Mouse (Mus musculus): Measurements from ENCODE around the gene Usb1. TPM values are rescaled to one million over a fixed set of nuclear protein-coding genes. Genes with fewer than 3 reads are reported as not detected.

The Usb1 gene
- polyA plus RNA-seq, 1 experiment from 2014 or later: 15.4 TPM

DNA sequence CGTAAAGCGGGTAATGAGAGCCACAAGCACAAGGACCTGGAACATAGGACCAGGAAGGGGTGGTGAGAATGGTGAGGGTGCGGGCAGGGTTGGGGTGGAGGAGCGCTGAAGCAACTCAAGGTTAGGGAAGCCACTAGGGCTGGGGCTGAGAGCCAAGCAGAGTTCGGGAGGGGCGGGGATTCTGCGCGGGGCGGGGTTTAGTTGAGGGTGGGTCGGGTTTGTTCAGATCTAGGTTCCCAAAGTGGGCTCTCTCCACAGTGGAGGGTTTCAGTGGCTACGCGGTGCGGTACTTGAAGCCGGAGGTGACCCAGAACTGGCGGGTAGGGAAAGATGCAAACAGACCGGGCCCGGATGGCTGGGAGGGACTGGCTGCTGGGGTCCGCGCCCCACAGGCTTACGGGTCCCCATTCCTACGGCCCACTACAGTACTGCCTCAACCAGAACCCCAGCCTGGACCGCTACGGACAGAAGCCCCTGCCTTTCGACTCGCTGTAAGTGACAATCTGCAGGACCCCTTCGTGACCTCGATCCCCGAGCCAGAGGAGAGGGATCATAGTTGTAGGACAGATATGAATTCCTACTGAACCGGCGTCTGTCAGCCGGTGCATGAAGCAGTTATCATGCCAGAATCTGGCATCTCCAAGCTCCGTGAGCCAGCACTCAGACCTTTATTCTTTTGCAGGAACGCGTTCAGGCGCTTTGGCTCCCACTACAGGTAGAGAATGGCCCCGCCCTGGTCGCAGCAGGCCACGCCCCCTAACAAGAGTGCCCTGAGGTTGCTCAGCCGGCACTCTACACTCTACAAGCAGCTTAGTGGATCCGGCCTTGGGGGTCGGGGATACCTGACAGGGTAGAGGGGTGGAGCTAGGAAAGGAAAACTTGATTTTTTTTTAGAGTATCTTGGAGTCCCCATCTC, 11.6 kb upstream of the Usb1 start:
- peak overlapping the region; percentile 46; the same call in 1 of the 2 replicates for H3K9ac ChIP-seq
- peaks cover 13% of the 10 kb centered on the region for H3K4me1 ChIP-seq
- peak overlapping the region; percentile 50 for H3K4me3 ChIP-seq
- H3K36me3 ChIP-seq: peaks cover 8% of the 10 kb centered on the region
- H3K27me3 ChIP-seq (replicated peaks): peaks cover 58% of the 10 kb centered on the region
- 3% methylated on average over 41 of the region's 41 CpGs for WGBS (ENCODE audit: insufficient replicate concordance)
- H3K4me2 ChIP-seq: peak overlapping the region; percentile 76
- ATAC-seq: peak; percentile 67
- no peaks in the 10 kb centered on the region for H3K9me3 ChIP-seq (replicated peaks)
- H3K27ac ChIP-seq: no peak overlapping the region

DNA sequence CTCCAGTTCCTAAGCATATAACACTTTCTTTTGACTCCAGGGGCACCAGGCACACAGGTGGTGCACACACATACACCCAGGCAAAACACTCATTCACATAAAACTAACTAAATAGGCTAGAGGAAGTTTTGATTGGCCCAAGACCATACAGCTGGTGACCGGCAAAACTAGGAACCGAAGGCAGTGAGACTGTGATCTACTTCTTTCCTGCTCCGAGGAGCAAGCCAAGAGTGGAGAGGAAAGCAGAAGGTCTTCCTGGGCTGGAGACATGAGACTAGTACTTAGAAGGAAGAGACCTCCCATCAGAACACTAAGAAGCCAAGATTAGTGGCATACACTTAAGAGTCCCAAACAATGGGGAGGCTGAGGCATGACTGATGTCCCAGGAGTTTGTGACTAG, 8.9 kb upstream of the Usb1 start:
- Histone ChIP-seq H3K36me3 (peaks cover 34% of the 10 kb centered on the region), H3K27ac (no peak overlapping the region), H3K4me1 (peaks cover 13% of the 10 kb centered on the region), H3K9ac (no peak overlapping the region), H3K4me2 (no peak overlapping the region), H3K27me3 (replicated peaks) (peaks cover 50% of the 10 kb centered on the region), H3K4me3 (no peak overlapping the region), H3K9me3 (replicated peaks) (no peaks in the 10 kb centered on the region)
- ATAC-seq: no peak
- 73% methylated on average over 3 of the region's 3 CpGs for WGBS (ENCODE audit: insufficient replicate concordance)

DNA sequence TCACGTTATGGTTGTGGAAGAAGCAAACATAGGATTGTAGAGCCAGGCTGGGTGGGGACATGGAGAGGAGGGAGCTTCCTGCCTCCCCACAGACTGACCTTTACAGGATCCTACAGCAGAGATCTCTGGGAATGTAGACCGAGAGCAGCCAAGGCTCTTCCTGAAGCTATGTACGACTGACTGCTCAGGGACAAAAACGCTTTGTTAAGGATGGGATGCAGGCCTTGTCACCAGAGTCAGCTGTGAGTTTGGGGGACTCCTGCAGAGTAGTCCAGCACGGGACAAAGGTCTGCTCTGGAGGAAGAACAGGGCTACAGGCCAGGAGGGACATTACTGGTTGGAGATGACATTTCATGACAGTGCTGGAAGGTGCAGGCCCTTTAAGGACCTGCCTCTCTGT, 7.4 kb upstream of the Usb1 start:
- no peaks in the 10 kb centered on the region for H3K9me3 ChIP-seq (replicated peaks)
- H3K4me2 ChIP-seq: no peak overlapping the region
- peaks cover 37% of the 10 kb centered on the region for H3K27me3 ChIP-seq (replicated peaks)
- H3K4me1 ChIP-seq: peaks cover 13% of the 10 kb centered on the region
- ATAC-seq: no peak
- peaks cover 48% of the 10 kb centered on the region for H3K36me3 ChIP-seq
- H3K4me3 ChIP-seq: no peak overlapping the region
- H3K9ac ChIP-seq: no peak overlapping the region
- WGBS (ENCODE audit: insufficient replicate concordance): 65% methylated on average over 5 of the region's 5 CpGs
- no peak overlapping the region for H3K27ac ChIP-seq

DNA sequence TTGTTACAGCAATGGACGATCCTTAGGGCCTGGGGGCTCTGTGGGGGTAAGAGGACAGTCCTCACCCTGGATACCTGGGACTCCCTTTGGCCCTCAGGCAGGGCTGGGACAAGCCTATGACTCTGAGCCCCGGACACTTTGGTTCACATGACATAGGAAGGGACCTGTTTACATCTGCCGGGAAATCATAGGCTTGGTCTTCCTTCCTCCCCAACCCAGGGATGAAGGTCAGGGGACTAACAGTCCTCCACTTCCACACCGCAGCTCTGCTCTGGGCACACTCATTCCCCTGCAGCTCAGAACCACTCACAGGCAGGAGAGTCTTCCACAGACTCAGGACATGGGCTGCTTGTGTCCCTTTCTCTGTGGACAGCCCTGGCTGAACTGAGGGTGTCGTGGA, 5.3 kb upstream of the Usb1 start:
- Histone ChIP-seq H3K4me3 (no peak overlapping the region), H3K9ac (no peak overlapping the region), H3K4me1 (peaks cover 18% of the 10 kb centered on the region), H3K4me2 (no peak overlapping the region), H3K27ac (no peak overlapping the region), H3K9me3 (replicated peaks) (no peaks in the 10 kb centered on the region), H3K36me3 (peaks cover 51% of the 10 kb centered on the region), H3K27me3 (replicated peaks) (peaks cover 15% of the 10 kb centered on the region)
- no peak for ATAC-seq
- 78% methylated on average over 5 of the region's 5 CpGs for WGBS (ENCODE audit: insufficient replicate concordance)

DNA sequence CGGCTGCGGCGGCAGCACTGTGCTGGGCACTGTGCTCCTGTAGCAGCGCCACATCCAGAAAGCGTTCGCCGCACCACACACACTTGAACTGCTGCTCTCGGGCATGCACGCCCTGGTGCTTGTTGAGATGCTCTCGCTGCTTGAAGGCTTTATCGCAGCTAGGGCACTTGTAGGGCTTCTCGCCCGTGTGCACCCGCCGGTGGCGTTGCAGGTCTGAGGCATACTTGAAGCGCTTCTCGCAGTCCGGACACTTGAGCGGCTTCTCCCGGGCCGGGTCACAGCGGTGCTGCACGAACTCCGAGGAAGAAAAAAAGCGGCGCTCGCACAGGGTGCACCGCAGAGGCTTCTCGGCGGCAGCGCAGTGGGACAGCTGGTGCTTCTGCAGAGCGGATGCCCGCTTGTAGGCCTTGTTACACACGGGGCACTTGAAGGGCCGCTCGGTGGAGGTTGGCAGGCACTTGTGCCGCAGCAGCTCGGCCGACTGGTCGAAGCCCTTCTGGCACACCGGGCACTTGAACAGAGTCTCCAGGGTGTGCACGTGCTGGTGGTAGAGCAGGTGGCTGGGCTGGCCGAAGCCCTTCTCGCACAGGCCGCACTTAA, 4.1 kb upstream of the Usb1 start:
- Histone ChIP-seq H3K9ac (no peak overlapping the region), H3K4me2 (no peak overlapping the region), H3K27me3 (replicated peaks) (peaks cover 7% of the 10 kb centered on the region; the same call in 1 of the 2 replicates), H3K27ac (no peak overlapping the region), H3K36me3 (peaks cover 51% of the 10 kb centered on the region), H3K9me3 (replicated peaks) (no peaks in the 10 kb centered on the region), H3K4me3 (no peak overlapping the region), H3K4me1 (peaks cover 28% of the 10 kb centered on the region)
- no peak for ATAC-seq
- WGBS (ENCODE audit: insufficient replicate concordance): 89% methylated on average over 44 of the region's 46 CpGs

DNA sequence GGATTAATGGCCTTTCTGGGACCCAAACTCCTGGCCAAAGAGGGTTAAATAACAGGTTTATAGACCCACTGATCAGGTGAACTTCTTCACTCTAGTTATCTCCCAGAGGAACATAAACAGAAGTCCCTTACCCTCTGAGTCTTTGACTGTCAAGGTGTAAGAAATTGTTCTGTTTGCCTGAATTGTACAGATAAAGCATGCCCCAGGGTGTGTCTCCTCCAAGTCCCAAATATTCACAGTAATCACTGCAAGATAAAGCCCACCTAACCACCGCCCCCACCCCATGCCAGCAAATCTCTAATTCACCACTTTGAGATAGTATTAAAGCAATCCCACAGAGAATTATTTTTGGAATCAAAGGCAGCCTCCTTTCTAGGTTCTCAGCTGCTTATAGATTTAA, 1.7 kb upstream of the Usb1 start:
- H3K36me3 ChIP-seq: peaks cover 61% of the 10 kb centered on the region
- H3K4me2 ChIP-seq: peak overlapping the region; percentile 97
- H3K9me3 ChIP-seq (replicated peaks): no peaks in the 10 kb centered on the region
- H3K27me3 ChIP-seq (replicated peaks): no peaks in the 10 kb centered on the region
- ATAC-seq: no peak
- peak overlapping the region; percentile 72 for H3K4me3 ChIP-seq
- H3K27ac ChIP-seq: no peak overlapping the region
- H3K9ac ChIP-seq: peak overlapping the region; percentile 74; the same call in 1 of the 2 replicates
- WGBS (ENCODE audit: insufficient replicate concordance): 19% methylated on average over 1 of the region's 1 CpGs
- peaks cover 33% of the 10 kb centered on the region for H3K4me1 ChIP-seq

DNA sequence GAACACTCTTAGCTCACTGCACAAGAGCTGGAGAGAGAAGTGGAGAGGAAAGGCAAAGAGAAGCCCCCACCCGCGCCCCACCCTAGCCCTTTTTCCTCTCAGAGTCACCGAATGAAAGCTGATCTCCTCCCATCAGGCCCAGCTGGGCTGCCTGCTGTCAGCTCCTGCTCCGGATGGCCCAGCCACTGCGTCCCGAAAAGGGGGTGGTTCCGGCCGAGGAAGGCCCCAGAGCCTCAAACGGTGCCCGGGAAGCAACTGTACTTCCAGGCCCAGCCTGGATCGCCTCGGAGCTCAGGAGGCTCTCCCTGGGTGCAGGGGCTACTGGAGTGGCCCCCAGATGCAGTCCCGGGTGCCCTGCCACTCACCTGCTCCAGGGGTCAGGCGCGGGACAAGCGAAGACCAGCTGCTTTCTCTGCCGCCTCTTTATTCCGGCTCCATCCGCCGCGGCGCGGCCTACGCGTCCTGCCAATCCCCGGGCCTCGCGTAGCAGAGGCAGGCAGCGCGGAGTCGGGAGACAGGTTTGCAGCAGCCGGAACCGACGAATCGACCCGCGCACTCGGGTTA, 846 bp upstream of the Usb1 start:
- peak; percentile 40 for ATAC-seq
- Histone ChIP-seq H3K4me1 (peaks cover 33% of the 10 kb centered on the region), H3K9me3 (replicated peaks) (no peaks in the 10 kb centered on the region), H3K36me3 (peaks cover 54% of the 10 kb centered on the region), H3K27ac (peak overlapping the region; percentile 97), H3K4me2 (peak overlapping the region; percentile 97), H3K4me3 (peak overlapping the region; percentile 72), H3K9ac (peak overlapping the region; percentile 74), H3K27me3 (replicated peaks) (no peaks in the 10 kb centered on the region)
- 1% methylated on average over 38 of the region's 38 CpGs for WGBS (ENCODE audit: insufficient replicate concordance)

DNA sequence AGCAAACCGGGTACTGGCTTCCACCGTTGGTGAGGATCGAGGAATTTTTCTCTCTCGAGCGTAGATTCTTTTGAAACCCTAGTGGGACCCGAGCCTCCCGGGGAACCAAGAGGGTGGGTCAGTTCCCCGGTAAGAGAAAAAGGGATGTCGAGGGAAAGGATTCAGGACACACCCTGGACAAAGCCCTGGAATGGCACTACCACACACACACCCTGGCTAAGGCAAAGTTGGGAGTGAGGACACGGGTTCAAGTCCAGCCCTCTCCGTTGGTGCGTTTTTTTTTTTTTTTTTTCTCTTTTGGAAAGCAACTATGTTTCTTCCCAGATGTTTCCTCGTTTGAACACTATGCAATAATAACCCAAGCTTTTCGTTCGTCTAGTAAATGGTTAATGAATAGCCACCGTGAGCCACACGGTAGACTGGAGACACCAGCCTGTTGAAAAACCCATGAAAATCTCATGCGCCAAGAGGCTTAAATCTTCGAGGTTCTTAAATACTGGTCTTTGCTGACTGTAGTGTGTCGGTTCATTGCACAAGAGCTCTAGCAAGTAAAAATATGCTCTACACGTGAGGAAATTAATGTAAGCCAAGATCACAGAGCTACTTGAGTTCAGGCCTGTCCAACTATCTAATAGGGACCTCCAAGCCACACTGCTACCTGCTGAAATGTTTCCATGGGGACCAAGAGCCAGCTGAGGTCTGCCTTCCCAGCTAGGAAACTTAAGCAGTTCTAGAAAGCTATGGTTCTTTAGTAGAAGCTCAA, 534 bp downstream of the Usb1 start:
- Histone ChIP-seq H3K9ac (peak overlapping the region; percentile 74), H3K36me3 (peaks cover 43% of the 10 kb centered on the region), H3K4me2 (peak overlapping the region; percentile 97), H3K4me3 (peak overlapping the region; percentile 72), H3K9me3 (replicated peaks) (no peaks in the 10 kb centered on the region), H3K27ac (peak overlapping the region; percentile 97), H3K27me3 (replicated peaks) (no peaks in the 10 kb centered on the region), H3K4me1 (peaks cover 33% of the 10 kb centered on the region)
- no peak for ATAC-seq
- 27% methylated on average over 21 of the region's 21 CpGs for WGBS (ENCODE audit: insufficient replicate concordance)

DNA sequence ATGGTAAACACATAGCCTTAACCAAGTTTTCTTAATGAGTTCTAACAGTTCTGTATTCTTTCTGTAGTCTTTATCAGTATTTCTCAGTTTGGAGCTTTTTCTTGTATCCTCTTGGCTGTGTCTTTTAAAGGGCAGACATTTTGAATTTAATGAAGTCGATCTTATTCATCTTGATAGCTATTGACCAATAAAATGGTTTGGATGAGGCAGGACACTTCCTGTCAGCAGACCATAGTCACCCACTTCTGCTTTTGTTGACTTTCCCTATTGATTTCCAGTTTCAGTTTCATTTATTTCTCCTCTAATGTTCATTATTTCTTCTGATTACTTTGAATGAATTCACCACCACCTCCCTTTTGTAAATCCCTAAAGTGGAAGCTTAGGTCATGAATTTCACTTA, 3.6 kb downstream of the Usb1 start:
- Histone ChIP-seq H3K4me3 (no peak overlapping the region), H3K27me3 (replicated peaks) (no peaks in the 10 kb centered on the region), H3K27ac (no peak overlapping the region), H3K4me1 (peaks cover 22% of the 10 kb centered on the region), H3K9ac (no peak overlapping the region), H3K36me3 (peaks cover 38% of the 10 kb centered on the region), H3K9me3 (replicated peaks) (no peaks in the 10 kb centered on the region), H3K4me2 (no peak overlapping the region)
- WGBS (ENCODE audit: insufficient replicate concordance): 56% methylated on average over 1 of the region's 1 CpGs
- no peak for ATAC-seq

DNA sequence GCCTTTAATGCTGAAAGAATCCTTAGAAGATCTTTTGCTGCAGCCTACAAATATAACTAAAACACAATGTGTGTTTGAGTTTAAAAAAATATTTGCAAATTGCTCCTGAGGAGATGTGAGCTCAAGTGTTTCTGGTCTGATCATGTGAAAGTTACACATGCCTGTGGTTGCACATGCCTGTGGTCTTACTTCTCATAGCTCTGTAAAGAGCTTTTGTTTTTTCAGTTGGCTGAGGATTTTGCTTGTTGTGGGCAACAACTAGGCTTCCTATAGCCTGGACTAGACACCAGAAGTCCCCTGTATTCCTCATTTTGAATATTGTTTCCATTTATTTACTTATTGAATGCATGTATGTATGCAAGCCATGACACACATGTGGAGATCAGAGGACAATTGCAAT, 4.3 kb downstream of the Usb1 start:
- Histone ChIP-seq H3K9ac (no peak overlapping the region), H3K36me3 (peaks cover 44% of the 10 kb centered on the region), H3K4me2 (no peak overlapping the region), H3K27me3 (replicated peaks) (no peaks in the 10 kb centered on the region), H3K4me1 (peaks cover 16% of the 10 kb centered on the region), H3K9me3 (replicated peaks) (no peaks in the 10 kb centered on the region), H3K27ac (no peak overlapping the region), H3K4me3 (no peak overlapping the region)
- no peak for ATAC-seq

DNA sequence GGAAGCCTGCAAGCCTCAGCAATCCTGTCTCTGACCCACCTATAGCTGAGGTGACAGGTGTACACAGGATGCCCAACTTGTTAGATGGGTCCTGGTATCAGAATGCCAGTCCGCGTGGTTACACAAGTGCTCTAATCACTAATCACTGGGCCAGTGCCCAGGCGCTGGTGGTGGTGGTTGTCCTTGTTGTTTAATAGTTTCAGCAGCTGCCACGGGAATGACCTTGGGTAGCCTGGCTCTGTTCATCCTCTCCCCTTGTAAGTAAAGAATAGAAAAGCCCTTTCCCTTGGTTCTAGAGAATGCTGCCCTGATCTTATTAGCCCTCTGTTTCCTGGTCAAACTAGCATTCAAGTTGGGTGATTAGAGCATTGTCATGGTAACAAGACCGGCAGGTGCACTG, 9.6 kb downstream of the Usb1 start:
- no peak overlapping the region for H3K9ac ChIP-seq

More for the DNA sequence above, 9.6 kb downstream of the Usb1 start:
- no peaks in the 10 kb centered on the region for H3K27me3 ChIP-seq (replicated peaks)
- H3K4me2 ChIP-seq: no peak overlapping the region
- no peak for ATAC-seq
- H3K27ac ChIP-seq: no peak overlapping the region
- peaks cover 49% of the 10 kb centered on the region for H3K36me3 ChIP-seq
- WGBS (ENCODE audit: insufficient replicate concordance): 71% methylated on average over 5 of the region's 5 CpGs
- H3K9me3 ChIP-seq (replicated peaks): no peaks in the 10 kb centered on the region
- H3K4me3 ChIP-seq: no peak overlapping the region
- H3K4me1 ChIP-seq: no peaks in the 10 kb centered on the region

All from liver, embryonic 12.5 days (tissue).